Mouse (Mus musculus) ZHBTc4 (cell line): ENCODE results near the gene Zswim4.

Experiments
- DNase-seq: peaks from one replicate; pipeline ENCODE4 v3.0.0-alpha.2; 2011; ENCODE audit warnings: low read depth, low spot score

The Zswim4 gene

GRCm38 (mm10) chr8:84236998-84237473, at the start of gene Zswim4:
Zswim4 (minus strand) TSS chr8:84237055.
- peak; percentile 100 for DNase-seq

- DNase-seq: peak; percentile 89
Measured at GRCm38 (mm10) chr8:84285665-84286064, 48.8 kb upstream of the Zswim4 start.

- DNase-seq: peak; percentile 73
Measured at GRCm38 (mm10) chr8:84284608-84285063, 47.8 kb upstream of the Zswim4 start.

- DNase-seq: no peak
Measured at GRCm38 (mm10) chr8:84280777-84281176, 43.9 kb upstream of the Zswim4 start.

GRCm38 (mm10) chr8:84276447-84276846, 39.6 kb upstream of the Zswim4 start:
- DNase-seq: no peak

- no peak for DNase-seq
Measured at GRCm38 (mm10) chr8:84273968-84274367, 37.1 kb upstream of the Zswim4 start.

GRCm38 (mm10) chr8:84272302-84272701, 35.4 kb upstream of the Zswim4 start:
- no peak for DNase-seq

- peak; percentile 100 for DNase-seq
Measured at GRCm38 (mm10) chr8:84269950-84270773, 33.3 kb upstream of the Zswim4 start, which contains the start of gene Ccdc130. Ccdc130 (minus strand) TSS chr8:84270380.

GRCm38 (mm10) chr8:84261098-84261497, 24.2 kb upstream of the Zswim4 start:
- no peak for DNase-seq

- DNase-seq: peak; percentile 97
Measured at GRCm38 (mm10) chr8:84256822-84257610, 20.2 kb upstream of the Zswim4 start, which contains the start of gene Mri1. Mri1 (minus strand) TSS chr8:84257326.

- peak; percentile 74 for DNase-seq
Measured at GRCm38 (mm10) chr8:84256458-84256821, 19.6 kb upstream of the Zswim4 start.

GRCm38 (mm10) chr8:84255858-84256257, 19.0 kb upstream of the Zswim4 start:
- no peak for DNase-seq

- peak; percentile 95 for DNase-seq
Measured at GRCm38 (mm10) chr8:84249257-84250170, 12.7 kb upstream of the Zswim4 start, which contains the start of gene D8Ertd738e. D8Ertd738e (minus strand) TSS chr8:84249719.

- DNase-seq: no peak
Measured at GRCm38 (mm10) chr8:84241821-84242220, 5.0 kb upstream of the Zswim4 start.

GRCm38 (mm10) chr8:84241167-84241566, 4.3 kb upstream of the Zswim4 start:
- DNase-seq: no peak

- DNase-seq: peak; percentile 61
Measured at GRCm38 (mm10) chr8:84237542-84238229, 831 bp upstream of the Zswim4 start.

- DNase-seq: no peak
Measured at GRCm38 (mm10) chr8:84236410-84236997, 351 bp downstream of the Zswim4 start.

- no peak for DNase-seq
Measured at GRCm38 (mm10) chr8:84235746-84236409, 977 bp downstream of the Zswim4 start.

GRCm38 (mm10) chr8:84233055-84233454, 3.8 kb downstream of the Zswim4 start:
- DNase-seq: no peak

GRCm38 (mm10) chr8:84230735-84231134, 6.1 kb downstream of the Zswim4 start:
- DNase-seq: peak; percentile 81
